Mouse (Mus musculus) left cerebral cortex, postnatal 10 days (tissue): ENCODE results near the gene Stat2. TPM values are rescaled to one million over a fixed set of nuclear protein-coding genes. Genes with fewer than 3 reads are reported as not detected.
"Not testable (repeated sequence)": the region's sequence is repeated elsewhere in the genome, so short reads cannot be mapped to it uniquely, and the experiment has no call there.

Experiments
- DNase-seq, 2 experiments: peaks; one replicate each; pipeline ENCODE4 v3.0.0; 2021 to 2022; ENCODE audit warnings: low spot score in 2 of 2, mixed read lengths in 1 of 2; ENCODE audit errors: extremely low spot score in 1 of 2
- intact Hi-C: fragments of 180-260 bp; cut with DNase I; formaldehyde crosslinking; loops from one replicate; pipeline ENCODE4 v1.15.1; 2025
- total RNA-seq, 2 experiments: library from RNA; stranded (reverse); gene quantifications; 2 replicates each; pipeline ENCODE4 v1.2.3; 2021

The Stat2 gene
- total RNA-seq, 2 experiments from 2014 or later = 20.2 to 26.0 TPM

GRCm38 (mm10) chr10:128283604-128284579 is 13.5 kb downstream of the Stat2 start:
- DNase-seq = peak; percentile 44 to 74
- intact Hi-C loops = loop anchor here (5.0 kb wide), 1 partner anchor 72 kb away; the partner anchor contains the start of gene Spryd4

DNA sequence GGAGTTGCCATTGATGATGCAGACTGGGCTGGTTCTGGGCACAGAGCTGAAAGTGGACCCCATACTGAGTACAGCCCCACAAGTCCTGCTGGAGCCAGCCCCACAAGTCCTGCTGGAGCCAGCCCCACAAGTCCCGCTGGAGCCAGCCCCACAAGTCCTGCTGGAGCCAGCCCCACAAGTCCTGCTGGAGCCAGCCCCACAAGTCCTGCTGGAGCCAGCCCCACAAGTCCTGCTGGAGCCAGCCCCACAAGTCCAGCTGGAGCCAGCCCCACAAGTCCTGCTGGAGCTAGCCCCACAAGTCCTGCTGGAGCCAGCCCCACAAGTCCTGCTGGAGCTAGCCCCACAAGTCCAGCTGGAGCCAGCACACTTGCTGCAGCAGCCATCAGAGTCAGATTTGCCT is 20.2 kb downstream of the Stat2 start:
- intact Hi-C loops = not testable (repeated sequence)
- peak in 1 of 2 experiments; percentile 13 for DNase-seq

DNA sequence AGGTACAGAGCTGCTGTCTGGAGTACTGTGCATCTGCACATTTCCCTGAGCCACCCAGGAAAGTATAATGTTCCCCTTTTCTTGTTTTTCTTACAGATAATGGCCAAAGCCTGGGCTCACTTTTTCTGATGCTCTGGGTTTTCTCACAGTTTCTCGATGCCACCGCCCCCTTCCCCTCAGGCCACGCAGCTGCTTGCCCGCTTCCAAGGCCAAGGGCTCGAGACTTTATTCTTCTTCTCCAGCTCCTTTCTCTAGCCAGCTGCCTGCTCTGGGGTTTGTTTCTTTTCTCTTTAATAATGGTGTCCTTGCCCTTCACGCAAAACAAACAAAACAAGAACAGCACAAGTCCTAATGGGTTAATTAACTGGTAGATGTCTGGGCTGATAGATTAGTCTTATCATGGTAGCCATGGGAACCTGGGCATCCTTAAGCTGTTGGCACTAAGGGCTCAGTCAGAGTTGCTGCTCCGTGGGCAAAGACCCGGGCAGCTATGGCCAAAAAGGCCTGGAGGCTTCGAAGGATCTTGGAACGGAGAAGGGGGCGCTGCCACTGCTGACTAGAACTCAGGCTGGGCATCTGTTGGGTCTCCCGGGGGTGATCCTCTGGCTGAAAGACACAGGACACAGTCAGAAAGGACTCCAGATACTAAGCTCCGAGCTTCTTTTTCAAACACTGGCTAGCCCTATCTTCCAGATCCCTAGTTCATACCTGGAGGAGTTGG is 26.2 kb downstream of the Stat2 start:
- intact Hi-C loops = no loop called here
- no peak for DNase-seq

GRCm38 (mm10) chr10:128297221-128297620 is 26.9 kb downstream of the Stat2 start:
- no peak for DNase-seq
- intact Hi-C loops = no loop called here

DNA sequence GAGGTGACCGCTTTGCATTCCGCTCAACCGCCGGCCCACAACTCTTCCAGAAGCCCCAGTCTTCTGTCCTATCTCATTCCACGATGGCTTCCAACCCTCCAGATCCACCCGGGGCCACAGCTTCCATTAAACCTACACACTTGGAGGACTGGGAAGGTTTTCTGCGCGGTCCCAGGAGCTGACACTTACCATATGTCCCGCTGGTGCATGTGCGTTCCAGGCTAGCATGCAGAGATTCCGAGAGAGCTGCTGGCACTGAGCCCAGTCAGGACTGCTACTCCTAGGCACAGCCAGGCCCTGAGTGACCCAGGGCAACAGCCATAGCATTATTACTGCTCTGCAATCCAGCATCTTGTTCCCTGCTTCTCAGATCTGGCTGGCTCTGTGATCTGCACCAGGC is 27.3 kb downstream of the Stat2 start:
- DNase-seq = peak in 1 of 2 experiments; percentile 44
- intact Hi-C loops = no loop called here

- no peak for DNase-seq
- intact Hi-C loops = no loop called here
Observed at GRCm38 (mm10) chr10:128298243-128298642, 27.9 kb downstream of the Stat2 start.

DNA sequence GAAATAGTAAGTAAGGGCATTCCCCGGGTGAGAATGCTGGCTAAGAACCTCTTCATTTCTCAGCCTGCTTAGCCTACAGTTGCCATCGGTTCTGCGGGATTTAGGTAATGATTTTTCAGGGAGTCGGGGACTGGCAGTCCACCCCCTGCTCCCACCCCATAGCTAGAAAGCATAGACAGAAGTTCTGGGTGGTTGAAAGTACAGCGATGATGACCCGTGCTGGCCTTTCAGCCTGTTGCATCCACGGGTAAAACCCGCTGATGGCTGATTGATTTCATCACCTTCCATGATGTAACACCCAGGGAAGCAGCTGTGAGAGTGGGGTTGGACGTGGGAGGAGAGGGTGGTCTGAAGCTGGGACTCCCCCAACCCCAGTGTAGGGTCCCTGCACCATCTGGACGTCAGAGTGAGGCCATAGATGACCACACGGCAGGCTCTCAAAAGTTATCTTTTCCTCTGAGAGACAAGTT is 28.4 kb downstream of the Stat2 start, which contains the start of gene Il23a:
Gene Il23a (minus strand): TSS at position 51 of the 470 bp plus-strand sequence.
- no peak for DNase-seq
- intact Hi-C loops = no loop called here

GRCm38 (mm10) chr10:128302357-128302756 is 32.0 kb downstream of the Stat2 start:
- intact Hi-C loops = no loop called here
- no peak for DNase-seq

DNA sequence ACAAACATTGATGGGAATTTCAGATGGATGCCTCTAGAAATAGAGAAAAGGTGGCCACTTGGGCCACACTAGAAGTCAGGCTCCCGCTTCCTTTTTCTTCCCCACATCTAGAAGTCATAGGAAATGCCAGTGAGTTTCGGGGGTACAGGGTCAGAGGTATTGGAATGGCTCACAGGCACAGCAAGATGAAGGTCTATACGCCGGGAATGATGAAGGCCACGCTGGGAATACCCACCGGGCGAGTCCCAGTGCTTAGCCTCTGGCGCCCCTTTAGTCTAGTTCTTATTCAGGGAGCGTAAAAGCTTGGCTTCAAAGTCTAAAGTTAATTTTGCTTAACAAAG is 32.4 kb downstream of the Stat2 start:
- intact Hi-C loops = no loop called here
- DNase-seq = no peak

GRCm38 (mm10) chr10:128303126-128304021 is 33.0 kb downstream of the Stat2 start, which contains the start of gene Pan2:
Pan2 (plus strand) TSS chr10:128303335.
- intact Hi-C loops = no loop called here
- peak; percentile 99 to 100 for DNase-seq

DNA sequence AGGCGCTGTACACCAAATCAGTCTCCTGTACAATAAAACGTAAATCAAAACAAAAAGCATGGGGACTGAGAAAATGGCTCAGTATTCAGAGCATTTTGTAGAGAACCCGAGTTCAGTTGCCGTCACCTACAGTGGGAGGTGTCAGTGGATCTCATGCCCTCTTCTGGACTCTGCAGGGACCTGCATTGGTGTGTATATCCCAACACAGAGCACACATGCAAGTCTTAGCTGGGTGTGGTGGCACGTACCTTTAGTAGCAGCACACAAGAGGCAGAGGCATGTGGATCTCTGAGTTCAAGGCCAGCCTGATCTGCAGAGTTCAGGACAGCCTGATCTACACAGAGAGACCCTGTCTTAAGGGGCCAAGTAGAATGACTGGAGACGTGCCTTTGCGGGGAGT is 39.3 kb downstream of the Stat2 start:
- no peak for DNase-seq

DNA sequence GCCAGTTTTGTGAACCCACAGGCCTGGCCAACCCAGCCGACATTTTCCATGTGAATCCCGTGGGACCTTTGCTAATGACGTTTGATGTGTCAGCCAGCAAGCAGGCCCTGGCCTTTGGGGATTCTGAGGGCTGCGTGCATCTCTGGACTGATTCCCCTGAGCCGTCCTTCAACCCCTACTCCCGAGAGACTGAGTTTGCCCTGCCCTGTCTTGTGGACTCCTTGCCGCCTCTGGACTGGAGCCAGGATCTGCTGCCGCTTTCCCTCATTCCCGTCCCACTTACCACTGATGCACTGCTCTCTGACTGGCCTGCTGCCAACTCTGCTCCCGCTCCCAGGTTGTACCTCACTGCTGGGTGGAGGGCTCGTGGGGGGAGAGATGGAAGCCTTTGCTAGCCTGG is 39.8 kb downstream of the Stat2 start:
- intact Hi-C loops = no loop called here
- peak in 1 of 2 experiments; percentile 72 for DNase-seq

More for the DNA sequence above, 39.3 kb downstream of the Stat2 start:
- intact Hi-C loops = no loop called here

DNA sequence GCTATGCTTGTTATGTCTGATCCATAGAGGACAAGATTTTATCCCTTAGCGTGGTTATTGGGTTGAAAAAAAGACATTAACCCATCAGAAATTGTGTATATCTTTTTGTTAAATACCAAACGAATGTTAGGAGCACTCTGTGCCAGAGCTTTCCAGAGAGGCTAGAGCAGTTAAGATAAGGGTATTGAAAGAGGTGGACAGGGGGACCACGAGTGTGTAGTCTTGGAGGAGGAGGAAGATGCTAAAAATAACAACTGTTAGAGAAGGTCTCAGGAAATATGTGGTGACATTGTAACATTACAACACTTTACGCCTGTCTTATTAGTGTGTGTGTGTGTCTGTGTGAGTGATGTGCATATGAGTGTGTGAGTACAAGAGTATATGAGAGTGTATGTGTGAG is 40.5 kb downstream of the Stat2 start:
- intact Hi-C loops = no loop called here
- no peak for DNase-seq

DNA sequence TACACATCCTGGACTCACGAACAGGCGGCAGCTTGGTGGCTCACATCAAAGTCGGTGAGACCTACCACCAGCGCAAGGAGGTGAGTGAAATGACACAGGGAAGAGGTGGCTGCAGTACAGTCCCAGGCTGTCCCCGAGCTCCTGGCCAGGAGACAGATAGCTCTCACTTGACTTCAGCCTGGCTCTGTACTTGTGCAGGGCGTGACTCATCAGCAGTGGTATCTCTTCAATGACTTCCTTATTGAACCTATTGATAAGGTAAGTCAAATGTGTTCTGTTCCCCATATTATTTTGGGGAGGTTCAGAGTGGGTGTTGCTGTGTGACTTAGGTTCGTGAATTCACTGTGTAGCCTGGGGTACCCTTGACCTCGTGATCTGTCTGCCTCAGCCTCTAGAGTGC is 45.2 kb downstream of the Stat2 start:
- intact Hi-C loops = no loop called here
- no peak for DNase-seq

DNA sequence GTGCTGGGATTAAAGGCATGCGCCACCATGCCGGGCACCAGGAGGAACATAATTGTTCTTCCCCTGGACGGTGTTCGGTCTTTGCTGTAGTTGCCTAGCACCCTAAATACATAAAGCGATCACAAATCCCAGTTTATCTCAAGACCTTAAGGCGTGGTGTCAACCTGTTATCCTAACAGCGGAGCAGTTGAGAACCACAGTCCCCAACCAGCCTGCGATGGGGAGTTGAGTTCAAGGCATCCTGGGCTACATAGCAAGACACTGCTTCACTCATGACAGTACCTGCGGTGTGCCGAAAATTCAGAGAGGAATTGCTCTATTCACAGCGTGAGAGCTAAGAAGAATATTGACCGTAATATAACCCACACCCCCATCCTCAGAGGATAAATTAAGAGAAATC is 51.3 kb downstream of the Stat2 start:
- DNase-seq = no peak
- intact Hi-C loops = no loop called here

DNA sequence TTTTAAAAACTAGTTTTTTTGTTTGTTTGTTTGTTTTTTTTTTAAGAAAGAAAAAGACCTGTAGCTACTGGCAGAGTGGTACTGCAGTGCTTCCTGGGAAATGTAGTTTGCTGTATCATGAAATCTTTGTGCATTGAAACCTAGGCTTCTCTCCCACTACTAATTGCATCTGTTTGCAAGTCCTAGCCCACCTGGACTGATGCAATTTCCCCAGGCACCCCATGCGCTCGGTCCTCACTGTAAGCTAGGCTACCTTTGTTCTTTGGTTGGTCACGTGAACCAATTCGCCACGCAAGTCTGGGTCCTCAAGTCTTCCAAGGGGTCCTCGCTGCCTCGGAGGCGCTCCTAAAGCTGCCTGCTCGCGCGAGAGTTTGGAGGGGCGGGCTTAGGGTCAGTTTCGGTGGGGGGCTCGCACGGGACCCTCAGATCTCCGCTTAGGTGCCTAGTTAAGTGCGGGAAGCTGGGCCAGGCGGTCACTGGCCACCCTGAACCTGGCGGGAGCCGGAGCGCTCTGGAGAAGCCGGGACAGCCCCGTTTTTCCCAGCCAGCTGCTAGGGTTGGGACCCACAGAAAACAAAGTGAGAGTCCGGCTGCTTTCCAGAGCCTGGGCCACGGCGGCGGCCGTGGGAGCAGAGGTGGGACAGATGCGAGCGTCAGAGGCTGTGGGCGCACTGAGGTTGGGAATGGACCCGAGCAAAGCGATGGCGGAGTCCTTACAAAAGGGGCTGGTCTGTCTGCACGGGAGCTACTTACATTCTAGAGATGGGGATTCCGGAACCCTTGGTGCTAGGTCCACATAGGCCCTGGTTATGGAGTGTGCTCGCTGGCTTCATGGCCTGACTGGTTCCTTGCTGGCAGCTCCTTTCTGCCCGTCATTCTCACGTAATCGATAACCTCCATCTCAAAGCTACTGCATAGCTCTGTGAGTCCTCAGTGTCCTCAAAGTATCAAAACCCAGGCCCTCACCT is 52.1 kb downstream of the Stat2 start, which contains the start of gene Cnpy2:
Gene Cnpy2 (plus strand): TSS at position 319 of the 968 bp plus-strand sequence.
- intact Hi-C loops = no loop called here
- DNase-seq = peak; percentile 85 to 93

DNA sequence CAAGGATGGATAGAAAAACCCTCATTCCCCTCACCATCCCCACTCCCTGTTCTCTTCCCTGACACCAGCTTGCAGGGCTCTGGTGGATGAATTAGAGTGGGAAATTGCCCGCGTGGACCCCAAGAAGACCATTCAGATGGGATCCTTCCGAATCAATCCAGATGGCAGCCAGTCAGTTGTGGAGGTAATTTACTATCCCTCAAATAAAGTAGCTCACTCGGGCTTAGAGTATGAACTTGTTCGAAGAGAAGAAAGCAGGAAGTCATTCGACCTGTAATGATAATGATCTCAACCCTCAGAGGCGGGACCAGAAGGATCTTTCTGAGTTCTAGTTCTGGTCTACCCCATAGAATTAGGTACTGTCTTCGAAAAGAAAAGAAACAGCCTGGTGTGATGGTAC is 53.2 kb downstream of the Stat2 start:
- intact Hi-C loops = no loop called here
- no peak for DNase-seq
